33 mouse cellular contexts compared by ENCODE assay signal in the genomic region with DNA sequence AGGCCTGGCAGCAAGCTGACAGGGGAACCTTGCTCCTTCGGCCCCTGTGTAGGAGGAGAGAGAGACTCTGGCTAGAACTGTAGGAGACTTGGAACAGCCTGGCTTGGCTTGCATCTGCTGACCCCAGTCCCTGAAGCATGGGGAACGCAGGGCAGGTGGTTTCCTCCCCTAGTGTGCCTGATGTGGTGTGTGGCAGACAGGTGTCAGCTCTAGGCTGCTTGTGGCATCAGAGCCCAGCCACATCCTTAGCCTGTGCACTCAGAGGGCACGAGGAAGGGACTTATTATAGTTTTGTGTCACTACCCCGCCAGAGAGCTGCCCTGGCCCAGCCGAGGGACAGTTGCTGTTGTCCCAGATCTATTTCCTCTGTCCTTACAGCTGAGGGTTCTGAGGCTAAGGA. TPM values are rescaled to one million over a fixed set of nuclear protein-coding genes. Genes with fewer than 3 reads are reported as not detected.
A peak's percentile ranks its signal among the peaks of the same experiment; 100 is the strongest.
DNase-seq lines count a peak whose midpoint lies in the region; ATAC-seq and TF ChIP-seq lines count a peak whose summit lies in the region.
"Had no signal": no experiment of that assay in that cellular context is flagged by ENCODE, and none has a peak within 500 bp of the region (broad histone marks: within the 10 kb centered on the region; RNA-seq: fewer than 3 reads in every experiment).

No protein-coding gene starts in this region.

- H3K9me3 ChIP-seq in midbrain, embryonic 10.5 days (replicated peaks) = no peaks in the 10 kb centered on the region
- no peaks in the 10 kb centered on the region for H3K9me3 ChIP-seq in midbrain, embryonic 15.5 days
- H3K9me3 ChIP-seq in intestine, postnatal 0 days (ENCODE audit: control insufficient read depth) = no peaks in the 10 kb centered on the region
- H3K9me3 ChIP-seq: embryonic facial prominence, embryonic 13.5 days; forebrain, embryonic 12.5 days; G1E; heart, embryonic 12.5 days; kidney, embryonic 15.5 days; limb, embryonic 13.5 days; liver, embryonic 12.5 days; midbrain, embryonic 13.5 days; neural tube, embryonic 15.5 days had no signal

- 82% methylated on average over 5 of the region's 5 CpGs for WGBS in midbrain, embryonic 10.5 days
- 80% methylated on average over 5 of the region's 5 CpGs for whole genome bisulfite sequencing in midbrain, embryonic 15.5 days
- 74% methylated on average over 5 of the region's 5 CpGs for WGBS in intestine, postnatal 0 days

- H3K27me3 ChIP-seq in midbrain, embryonic 10.5 days (ENCODE audit: low read depth, poor library complexity, severe bottlenecking) = no peaks in the 10 kb centered on the region
- H3K27me3 ChIP-seq in midbrain, embryonic 15.5 days (replicated peaks) = no peaks in the 10 kb centered on the region
- no peaks in the 10 kb centered on the region for H3K27me3 ChIP-seq in intestine, postnatal 0 days (replicated peaks; ENCODE audit: control insufficient read depth, insufficient read depth, low read length)
- H3K27me3 ChIP-seq: embryonic facial prominence, embryonic 13.5 days; forebrain, embryonic 12.5 days; heart, embryonic 12.5 days; kidney, embryonic 15.5 days; limb, embryonic 13.5 days; liver, embryonic 12.5 days; midbrain, embryonic 13.5 days; neural tube, embryonic 15.5 days; Patski had no signal

- no peak overlapping the region for H3K4me2 ChIP-seq in midbrain, embryonic 15.5 days
- no peak overlapping the region for H3K4me2 ChIP-seq in intestine, postnatal 0 days (replicated peaks; ENCODE audit: low read depth)
- H3K4me2 ChIP-seq: embryonic facial prominence, embryonic 13.5 days; forebrain, embryonic 12.5 days; heart, embryonic 12.5 days; kidney, embryonic 15.5 days; limb, embryonic 13.5 days; liver, embryonic 12.5 days; midbrain, embryonic 13.5 days; neural tube, embryonic 15.5 days had no signal

- peaks cover 28% of the 10 kb centered on the region for H3K4me1 ChIP-seq in midbrain, embryonic 10.5 days
- peaks cover 12% of the 10 kb centered on the region; the same call in 1 of the 2 replicates for H3K4me1 ChIP-seq in midbrain, embryonic 15.5 days
- H3K4me1 ChIP-seq in intestine, postnatal 0 days (replicated peaks; ENCODE audit: control insufficient read depth, insufficient read depth, low read length) = no peaks in the 10 kb centered on the region

- no peaks in the 10 kb centered on the region for H3K36me3 ChIP-seq in midbrain, embryonic 10.5 days
- no peaks in the 10 kb centered on the region for H3K36me3 ChIP-seq in midbrain, embryonic 15.5 days (replicated peaks)
- H3K36me3 ChIP-seq in intestine, postnatal 0 days (ENCODE audit: control insufficient read depth, insufficient read depth) = no peaks in the 10 kb centered on the region
- H3K36me3 ChIP-seq: embryonic facial prominence, embryonic 13.5 days; forebrain, embryonic 12.5 days; G1E; heart, embryonic 12.5 days; kidney, embryonic 15.5 days; limb, embryonic 13.5 days; liver, embryonic 12.5 days; midbrain, embryonic 13.5 days; neural tube, embryonic 15.5 days had no signal

- H3K4me3 ChIP-seq in midbrain, embryonic 10.5 days = no peak overlapping the region
- no peak overlapping the region for H3K4me3 ChIP-seq in midbrain, embryonic 15.5 days
- no peak overlapping the region for H3K4me3 ChIP-seq in intestine, postnatal 0 days (ENCODE audit: low read depth, low read length)
- H3K4me3 ChIP-seq: embryonic facial prominence, embryonic 13.5 days; erythroblast, embryonic 14.5 days; forebrain, embryonic 12.5 days; heart, embryonic 12.5 days; kidney, embryonic 15.5 days; limb, embryonic 13.5 days; liver, embryonic 12.5 days; midbrain, embryonic 13.5 days; neural tube, embryonic 15.5 days had no signal

- no peak overlapping the region for H3K9ac ChIP-seq in midbrain, embryonic 15.5 days
- no peak overlapping the region for H3K9ac ChIP-seq in intestine, postnatal 0 days (ENCODE audit: low read depth, low read length)
- H3K9ac ChIP-seq: embryonic facial prominence, embryonic 13.5 days; forebrain, embryonic 12.5 days; heart, embryonic 12.5 days; kidney, embryonic 15.5 days; limb, embryonic 13.5 days; liver, embryonic 12.5 days; midbrain, embryonic 13.5 days; neural tube, embryonic 15.5 days had no signal

- ATAC-seq in midbrain, embryonic 15.5 days (replicated peaks) = no peak
- peak; percentile 21; the same call in 1 of the 2 replicates for ATAC-seq in neutrophil, adult 5-6 weeks (ENCODE audit: extremely low read depth, insufficient number of reproducible peaks, low FRiP score, poor library complexity, severe bottlenecking)
- no peak for ATAC-seq in intestine, postnatal 0 days
- ATAC-seq: liver, embryonic 12.5 days; midbrain, embryonic 13.5 days; Patski had no signal

- DNase-seq in midbrain, embryonic 10.5 days (ENCODE audit: low spot score) = no peak
- peak; percentile 80 for DNase-seq in thymus, postnatal 14 days
- DNase-seq in frontal cortex, postnatal 10 days (ENCODE audit: low spot score in 2 of 2) = no peak
- DNase-seq in neural tube, embryonic 10.5 days (ENCODE audit: extremely low spot score, low spot score) = no peak
- DNase-seq: adrenal gland, adult 2 months; cerebellum, adult 11-12 months; cerebellum, postnatal 10 days; embryo, embryonic 11 days; gastrocnemius, postnatal 10 days; heart, adult 11 months; heart, postnatal 10 days; kidney, adult 11 months; kidney, postnatal 36 days; lung, adult 18-20 months; lung, postnatal 10 days; right cerebral cortex, postnatal 14 days; spleen, adult 18-20 months had no signal

- H3K27ac ChIP-seq in midbrain, embryonic 10.5 days (replicated peaks) = 0 out of 2 replicates have a peak overlapping the region, but pooled peaks have one; percentile 9
- no peak overlapping the region for H3K27ac ChIP-seq in midbrain, embryonic 15.5 days
- no peak overlapping the region for H3K27ac ChIP-seq in intestine, postnatal 0 days (ENCODE audit: low read depth, low read length)
- H3K27ac ChIP-seq: embryonic facial prominence, embryonic 13.5 days; forebrain, embryonic 12.5 days; kidney, embryonic 15.5 days; limb, embryonic 13.5 days; liver, embryonic 12.5 days; midbrain, embryonic 13.5 days; neural tube, embryonic 15.5 days had no signal

- no peak for TF ChIP-seq CTCF in intestine, postnatal 0 days (IDR thresholded peaks at IDR 0.05; ENCODE audit: low read depth)

RNA-seq across cellular contexts. Expression of gene Rab44, which starts 38.6 kb away (rescaled TPM):
- 0.06 and 0.47 TPM in 2 replicates for polyA plus RNA-seq in midbrain, embryonic 10.5 days (2016; fragmentation: Nextera tagmentation; extraction: Ambion mirVana)
- polyA plus RNA-seq in midbrain, embryonic 15.5 days (2015; fragmentation: Nextera tagmentation; extraction: Ambion mirVana) = 0.15 TPM in 1 of 2 replicates, not detected in the other
- total RNA-seq in neutrophil, adult 5-6 weeks (2017) = 92.5 and 114 TPM in 2 replicates
- polyA plus RNA-seq in intestine, postnatal 0 days (2015; fragmentation: Nextera tagmentation; extraction: Ambion mirVana) = 0.20 TPM in 2 replicates
- total RNA-seq: left cerebral cortex, postnatal 14 days had no signal
- polyA plus RNA-seq: hindbrain, embryonic 11.5 days; midbrain, embryonic 13.5 days had no signal
